Mouse (Mus musculus): ENCODE measurements at regions not wholly inside any gene's neighbourhood (a gene's known extent, or its start where the extent isn't known, plus 50 kb on each side); places are given as distances from the start of the nearest gene placed in this dataset.

- no peak overlapping the region for H3K4me3 ChIP-seq (ENCODE audit: insufficient read depth, low read length)
- 0 out of 2 replicates have a peak, but pooled peaks cover 2% of the 10 kb centered on the region for H3K4me1 ChIP-seq (ENCODE audit: control insufficient read depth, insufficient read depth, low read length)
- H3K27ac ChIP-seq (ENCODE audit: insufficient read depth, low read length): peak overlapping the region; percentile 47
- TF ChIP-seq CTCF (IDR thresholded peaks at IDR 0.05; ENCODE audit: borderline replicate concordance, insufficient read depth, low read length) (no peak), POLR2A (IDR thresholded peaks at IDR 0.05; ENCODE audit: low read depth, low read length) (no peak)
These were observed 241.7 kb upstream of the Nt5c1b start for GRCm38 (mm10) chr12:10127995-10128573.

DNA sequence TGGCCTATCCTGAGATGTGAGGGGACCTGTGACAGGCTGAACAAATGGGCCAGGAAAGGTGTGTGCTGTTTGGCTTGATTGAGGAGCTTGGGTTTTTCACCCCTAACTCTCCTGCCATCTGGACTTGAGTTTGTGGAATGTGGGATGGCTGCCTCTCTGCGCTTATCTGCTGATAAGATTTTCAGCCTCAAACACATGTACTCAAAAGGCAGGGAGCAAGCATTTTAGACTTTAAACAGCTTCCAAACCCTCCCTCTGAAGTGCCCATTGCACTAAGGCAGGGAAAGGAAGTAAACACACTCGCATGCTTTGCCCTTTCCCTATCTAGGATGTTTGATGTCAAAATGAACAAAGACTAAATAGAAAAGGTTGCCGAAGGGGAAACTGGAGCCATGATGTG, 235.6 kb upstream of the Nt5c1b start:
- TF ChIP-seq CTCF (IDR thresholded peaks at IDR 0.05; ENCODE audit: borderline replicate concordance, insufficient read depth, low read length) (no peak), POLR2A (IDR thresholded peaks at IDR 0.05; ENCODE audit: low read depth, low read length) (no peak)
- H3K27ac ChIP-seq (ENCODE audit: insufficient read depth, low read length): no peak overlapping the region

GRCm38 (mm10) chr12:10135915-10136314, 233.9 kb upstream of the Nt5c1b start:
- Histone ChIP-seq H3K27ac (ENCODE audit: insufficient read depth, low read length) (peak overlapping the region; percentile 34; the same call in 1 of the 2 replicates), H3K4me1 (ENCODE audit: control insufficient read depth, insufficient read depth, low read length) (peaks cover 3% of the 10 kb centered on the region; the same call in 1 of the 2 replicates), H3K4me3 (ENCODE audit: insufficient read depth, low read length) (no peak overlapping the region)
- TF ChIP-seq CTCF (IDR thresholded peaks at IDR 0.05; ENCODE audit: borderline replicate concordance, insufficient read depth, low read length): no peak
- no peak for TF ChIP-seq POLR2A (IDR thresholded peaks at IDR 0.05; ENCODE audit: low read depth, low read length)

More for the DNA sequence above, 235.6 kb upstream of the Nt5c1b start:
- Histone ChIP-seq H3K4me3 (ENCODE audit: insufficient read depth, low read length) (no peak overlapping the region), H3K4me1 (ENCODE audit: control insufficient read depth, insufficient read depth, low read length) (peaks cover 3% of the 10 kb centered on the region; the same call in 1 of the 2 replicates)

DNA sequence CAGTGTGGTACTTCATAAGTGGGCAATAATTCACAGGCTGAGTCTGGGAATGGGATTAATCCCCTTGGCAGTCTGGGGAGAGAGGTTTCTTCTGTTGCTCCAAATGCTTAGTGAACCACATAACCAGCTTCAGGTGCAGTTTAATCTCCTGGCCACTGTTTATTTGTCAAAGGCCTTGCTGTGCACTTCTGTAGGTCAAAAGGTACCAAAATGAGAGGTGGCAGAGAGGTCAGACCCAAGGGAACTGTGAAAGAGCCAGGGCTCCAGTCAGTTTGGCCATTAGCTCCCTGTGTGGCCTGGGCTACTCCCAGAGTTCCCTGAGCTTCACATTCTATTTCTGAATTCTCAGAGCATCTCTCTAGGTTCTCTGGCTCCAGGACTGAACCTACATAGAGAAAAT, 229.6 kb upstream of the Nt5c1b start:
- Histone ChIP-seq H3K4me1 (ENCODE audit: control insufficient read depth, insufficient read depth, low read length) (peaks cover 3% of the 10 kb centered on the region; the same call in 1 of the 2 replicates), H3K27ac (ENCODE audit: insufficient read depth, low read length) (no peak overlapping the region), H3K4me3 (ENCODE audit: insufficient read depth, low read length) (no peak overlapping the region)
- no peak for TF ChIP-seq CTCF (IDR thresholded peaks at IDR 0.05; ENCODE audit: borderline replicate concordance, insufficient read depth, low read length)

GRCm38 (mm10) chr12:10160837-10161236, 208.9 kb upstream of the Nt5c1b start:
- Histone ChIP-seq H3K27ac (ENCODE audit: insufficient read depth, low read length) (no peak overlapping the region), H3K4me3 (ENCODE audit: insufficient read depth, low read length) (no peak overlapping the region), H3K4me1 (ENCODE audit: control insufficient read depth, insufficient read depth, low read length) (0 out of 2 replicates have a peak, but pooled peaks cover 2% of the 10 kb centered on the region)
- no peak for TF ChIP-seq POLR2A (IDR thresholded peaks at IDR 0.05; ENCODE audit: low read depth, low read length)
- TF ChIP-seq CTCF (IDR thresholded peaks at IDR 0.05; ENCODE audit: borderline replicate concordance, insufficient read depth, low read length): no peak

DNA sequence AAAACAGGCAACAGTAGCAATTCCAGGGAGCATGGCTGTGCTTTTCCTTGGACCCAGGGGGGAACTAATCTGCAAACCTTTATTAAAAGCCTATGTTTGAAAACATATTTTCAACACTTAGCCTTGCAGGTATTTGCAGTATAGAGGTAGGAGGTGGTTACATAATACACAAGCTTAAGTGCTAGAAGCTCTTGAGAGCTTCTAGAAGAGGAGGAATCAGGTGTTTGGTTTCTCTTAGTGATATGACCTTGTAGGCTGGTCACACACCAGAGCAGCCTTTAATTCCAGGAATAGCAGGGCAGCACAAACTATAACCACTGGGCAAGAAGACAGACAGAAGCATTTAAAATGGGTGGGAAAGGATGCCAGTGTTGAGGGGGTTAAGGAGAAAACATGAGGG, 201.7 kb upstream of the Nt5c1b start:
- H3K4me3 ChIP-seq (ENCODE audit: insufficient read depth, low read length): no peak overlapping the region
- H3K4me1 ChIP-seq (ENCODE audit: control insufficient read depth, insufficient read depth, low read length): no peaks in the 10 kb centered on the region
- no peak overlapping the region for H3K27ac ChIP-seq (ENCODE audit: insufficient read depth, low read length)
- TF ChIP-seq CTCF (IDR thresholded peaks at IDR 0.05; ENCODE audit: borderline replicate concordance, insufficient read depth, low read length) (no peak), POLR2A (IDR thresholded peaks at IDR 0.05; ENCODE audit: low read depth, low read length) (no peak)

DNA sequence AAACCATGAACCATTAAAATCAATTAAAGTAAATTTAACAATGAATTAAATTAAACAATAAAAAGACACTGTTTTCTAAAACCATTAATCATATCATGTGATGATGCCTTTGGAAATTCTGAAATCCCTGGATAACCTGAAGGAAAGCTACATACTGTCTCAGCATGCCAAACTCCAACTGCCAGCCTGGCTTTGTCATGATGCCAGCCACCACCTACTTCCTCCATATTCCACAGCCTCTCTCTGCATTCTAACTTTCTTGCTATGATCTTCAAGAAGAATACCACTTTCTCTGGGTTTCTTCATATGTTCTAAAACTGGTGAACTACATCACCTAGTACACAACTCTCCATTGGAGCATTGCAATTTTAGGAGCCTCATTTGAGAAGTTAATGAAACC, 201.2 kb upstream of the Nt5c1b start:
- TF ChIP-seq POLR2A (IDR thresholded peaks at IDR 0.05; ENCODE audit: low read depth, low read length) (no peak), CTCF (IDR thresholded peaks at IDR 0.05; ENCODE audit: borderline replicate concordance, insufficient read depth, low read length) (no peak)
- no peak overlapping the region for H3K27ac ChIP-seq (ENCODE audit: insufficient read depth, low read length)
- H3K4me1 ChIP-seq (ENCODE audit: control insufficient read depth, insufficient read depth, low read length): no peaks in the 10 kb centered on the region

GRCm38 (mm10) chr12:10178718-10179117, 191.1 kb upstream of the Nt5c1b start:
- TF ChIP-seq POLR2A (IDR thresholded peaks at IDR 0.05; ENCODE audit: low read depth, low read length): no peak
- TF ChIP-seq CTCF (IDR thresholded peaks at IDR 0.05; ENCODE audit: borderline replicate concordance, insufficient read depth, low read length): no peak
- no peaks in the 10 kb centered on the region for H3K4me1 ChIP-seq (ENCODE audit: control insufficient read depth, insufficient read depth, low read length)
- H3K4me3 ChIP-seq (ENCODE audit: insufficient read depth, low read length): no peak overlapping the region
- no peak overlapping the region for H3K27ac ChIP-seq (ENCODE audit: insufficient read depth, low read length)

More for the DNA sequence above, 201.2 kb upstream of the Nt5c1b start:
- no peak overlapping the region for H3K4me3 ChIP-seq (ENCODE audit: insufficient read depth, low read length)

GRCm38 (mm10) chr12:10179147-10179814, 190.5 kb upstream of the Nt5c1b start:
- no peak for TF ChIP-seq CTCF (IDR thresholded peaks at IDR 0.05; ENCODE audit: borderline replicate concordance, insufficient read depth, low read length)
- no peak for TF ChIP-seq POLR2A (IDR thresholded peaks at IDR 0.05; ENCODE audit: low read depth, low read length)
- Histone ChIP-seq H3K27ac (ENCODE audit: insufficient read depth, low read length) (no peak overlapping the region), H3K4me1 (ENCODE audit: control insufficient read depth, insufficient read depth, low read length) (no peaks in the 10 kb centered on the region), H3K4me3 (ENCODE audit: insufficient read depth, low read length) (no peak overlapping the region)

GRCm38 (mm10) chr12:10179815-10180468, 189.8 kb upstream of the Nt5c1b start:
- H3K27ac ChIP-seq (ENCODE audit: insufficient read depth, low read length): no peak overlapping the region
- no peak overlapping the region for H3K4me3 ChIP-seq (ENCODE audit: insufficient read depth, low read length)
- no peaks in the 10 kb centered on the region for H3K4me1 ChIP-seq (ENCODE audit: control insufficient read depth, insufficient read depth, low read length)
- TF ChIP-seq POLR2A (IDR thresholded peaks at IDR 0.05; ENCODE audit: low read depth, low read length) (no peak), CTCF (IDR thresholded peaks at IDR 0.05; ENCODE audit: borderline replicate concordance, insufficient read depth, low read length) (no peak)

Data from embryonic fibroblast, embryonic 13.5 days (primary cell).